Mouse (Mus musculus) hindbrain, embryonic 10.5 days (tissue): Measurements from ENCODE around the gene Fam50a. TPM values are rescaled to one million over a fixed set of nuclear protein-coding genes. Genes with fewer than 3 reads are reported as not detected.

Source experiments
- DNase-seq: peaks from one replicate; pipeline ENCODE4 v3.0.0-alpha.2; 2017; ENCODE audit warnings: low spot score
- H3K27ac ChIP-seq: fragments of 300-500 bp; sonication (generic); 2 replicates; pipeline ENCODE4 v1.5.1; 2016; ENCODE audit warnings: mild to moderate bottlenecking, moderate library complexity
- H3K27me3 ChIP-seq: fragments of 300-500 bp; sonication (generic); 2 replicates; pipeline ENCODE4 v1.6.1; 2016; ENCODE audit warnings: mild to moderate bottlenecking; ENCODE audit not compliant: poor library complexity, insufficient read depth, severe bottlenecking
- H3K36me3 ChIP-seq: fragments of 300-500 bp; sonication (generic); 2 replicates; pipeline ENCODE4 v1.6.1; 2016; ENCODE audit warnings: mild to moderate bottlenecking, moderate library complexity
- H3K4me1 ChIP-seq: fragments of 300-500 bp; sonication (generic); replicated peaks from 2 replicates; pipeline ENCODE4 v1.6.1; 2016; ENCODE audit warnings: mild to moderate bottlenecking
- H3K4me3 ChIP-seq: fragments of 300-500 bp; sonication (generic); 2 replicates; pipeline ENCODE4 v1.5.1; 2016; ENCODE audit warnings: mild to moderate bottlenecking, moderate library complexity
- H3K9me3 ChIP-seq: fragments of 300-500 bp; sonication (generic); 2 replicates; pipeline ENCODE4 v1.6.1; 2016; ENCODE audit warnings: mild to moderate bottlenecking, moderate library complexity
- WGBS: fragments of 180-500 bp; shearing (Covaris S2); methylation state at CpG from one replicate; pipeline ENCODE4 v1.1.7; 2016; 5-methylcytosine and 5-hydroxymethylcytosine counted together
- polyA plus RNA-seq: library from polyadenylated mRNA; unstranded; fragments of >200 nt; fragmentation: Nextera tagmentation; extraction: Ambion mirVana; gene quantifications from 2 replicates; pipeline ENCODE4 v1.2.1, GENCODE M21; 2016

The Fam50a gene
- polyA plus RNA-seq, 1 experiment from 2014 or later, result 66.4 TPM

GRCm38 (mm10) chrX:74359171-74359570 is 46.3 kb downstream of the Fam50a start:
- Histone ChIP-seq H3K9me3 (no peaks in the 10 kb centered on the region), H3K27ac (no peak overlapping the region), H3K4me1 (no peaks in the 10 kb centered on the region), H3K4me3 (no peak overlapping the region), H3K36me3 (no peaks in the 10 kb centered on the region), H3K27me3 (no peaks in the 10 kb centered on the region)
- DNase-seq, result no peak
- 51% methylated on average over 11 of the region's 11 CpGs for whole genome bisulfite sequencing

- no peaks in the 10 kb centered on the region for H3K27me3 ChIP-seq
- peak overlapping the region; percentile 69 for H3K4me3 ChIP-seq
- H3K27ac ChIP-seq, result peak overlapping the region; percentile 90
- WGBS, result 75% methylated on average over 10 of the region's 10 CpGs
- H3K4me1 ChIP-seq, result peaks cover 10% of the 10 kb centered on the region
- H3K36me3 ChIP-seq, result peaks cover 25% of the 10 kb centered on the region
- H3K9me3 ChIP-seq, result no peaks in the 10 kb centered on the region
- no peak for DNase-seq
Observed at GRCm38 (mm10) chrX:74367512-74367911, 54.7 kb downstream of the Fam50a start.

DNA sequence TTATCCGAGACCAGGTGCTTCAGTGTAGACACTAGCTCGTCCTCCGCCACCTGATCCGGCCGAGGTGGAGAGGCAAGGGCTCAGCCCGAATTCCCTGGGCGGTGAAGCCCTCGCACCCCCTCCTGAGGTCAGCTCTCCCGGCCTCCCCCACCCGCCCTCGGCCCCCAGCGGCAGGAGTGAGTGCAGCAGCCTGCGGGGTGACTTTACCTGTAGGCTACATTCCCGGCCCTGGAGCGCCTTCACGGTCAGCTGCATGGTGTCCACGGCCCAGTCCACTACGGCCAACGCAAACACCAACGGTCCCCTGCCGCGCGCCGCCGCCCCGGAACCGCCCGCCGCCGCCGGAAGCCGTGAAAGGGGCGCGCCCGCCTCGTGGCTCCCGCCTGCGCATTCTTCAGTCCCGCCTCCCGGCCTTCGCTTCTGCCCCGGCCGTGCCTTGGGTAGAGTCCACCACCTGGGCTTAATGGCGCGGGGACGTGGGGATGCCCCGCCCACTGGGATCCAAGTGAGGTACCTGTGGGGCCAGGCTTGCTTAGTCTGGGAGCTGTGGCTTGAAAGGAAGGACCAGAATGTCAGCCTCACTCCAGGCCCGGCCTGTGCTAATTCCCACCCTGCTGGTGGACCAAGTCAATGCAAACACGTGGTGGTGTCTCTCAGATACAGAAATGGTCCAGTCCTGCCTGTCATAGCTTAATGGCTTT is 55.5 kb downstream of the Fam50a start:
- WGBS, result 20% methylated on average over 49 of the region's 49 CpGs
- DNase-seq, result peak; percentile 67
- no peaks in the 10 kb centered on the region for H3K9me3 ChIP-seq
- H3K27me3 ChIP-seq, result no peaks in the 10 kb centered on the region
- peaks cover 25% of the 10 kb centered on the region for H3K36me3 ChIP-seq
- H3K27ac ChIP-seq, result peak overlapping the region; percentile 90
- peaks cover 13% of the 10 kb centered on the region for H3K4me1 ChIP-seq
- peak overlapping the region; percentile 69 for H3K4me3 ChIP-seq

Other genes starting within 250 kb of the Fam50a start
- not detected in 2 replicates for gene Opn1mw, start 185.6 kb upstream of the Fam50a start, polyA plus RNA-seq
- 15.3 and 15.4 TPM in 2 replicates for gene Mecp2, start 177.7 kb upstream of the Fam50a start, polyA plus RNA-seq
- not detected in 2 replicates for gene Tex28, start 145.2 kb upstream of the Fam50a start, polyA plus RNA-seq
- not detected in 2 replicates for gene Tktl1, start 135.8 kb upstream of the Fam50a start, polyA plus RNA-seq
- gene Flna, start 63.2 kb upstream of the Fam50a start, polyA plus RNA-seq, result 215 and 271 TPM in 2 replicates
- 23.5 and 24.4 TPM in 2 replicates for gene Emd, start 58.3 kb upstream of the Fam50a start, polyA plus RNA-seq
- gene Rpl10, start 42.2 kb upstream of the Fam50a start, polyA plus RNA-seq, result 697 and 756 TPM in 2 replicates
- gene Taz, start 31.1 kb upstream of the Fam50a start, polyA plus RNA-seq, result 70.6 and 76.1 TPM in 2 replicates
- 3.6 and 5.2 TPM in 2 replicates for gene Dnase1l1, start 30.7 kb upstream of the Fam50a start, polyA plus RNA-seq
- 103 and 112 TPM in 2 replicates for gene Atp6ap1, start 15.9 kb upstream of the Fam50a start, polyA plus RNA-seq
- 331 and 436 TPM in 2 replicates for gene Gdi1, start 8.0 kb upstream of the Fam50a start, polyA plus RNA-seq
- gene Plxna3, start 16.0 kb downstream of the Fam50a start, polyA plus RNA-seq, result 21.2 and 26.6 TPM in 2 replicates
- gene Lage3, start 40.6 kb downstream of the Fam50a start, polyA plus RNA-seq, result 113 and 120 TPM in 2 replicates
- 66.2 and 68.1 TPM in 2 replicates for gene Ubl4a, start 60.2 kb downstream of the Fam50a start, polyA plus RNA-seq
- 9.3 and 10.8 TPM in 2 replicates for gene Slc10a3, start 60.3 kb downstream of the Fam50a start, polyA plus RNA-seq
- gene Fam3a, start 80.2 kb downstream of the Fam50a start, polyA plus RNA-seq, result 27.3 and 30.8 TPM in 2 replicates
- gene Ikbkg, start 80.3 kb downstream of the Fam50a start, polyA plus RNA-seq, result 17.0 and 20.1 TPM in 2 replicates
- 53.9 and 56.4 TPM in 2 replicates for gene G6pdx, start 116.2 kb downstream of the Fam50a start, polyA plus RNA-seq
- not detected in 2 replicates for gene Gm6880, start 168.4 kb downstream of the Fam50a start, polyA plus RNA-seq